Mouse (Mus musculus) testis, postnatal 14 days (tissue): ENCODE measurements around the gene Cemip.

ENCODE experiments used
- DNase-seq: peaks from one replicate; pipeline ENCODE4 v3.0.0; 2021; ENCODE audit warnings: low spot score

Cemip gene

GRCm38 (mm10) chr7:84096501-84096900 lies 10.2 kb upstream of the Cemip start:
- DNase-seq = no peak

- no peak for DNase-seq
Observed at GRCm38 (mm10) chr7:84090793-84091192, 4.5 kb upstream of the Cemip start.

GRCm38 (mm10) chr7:84089777-84090176 lies 3.5 kb upstream of the Cemip start:
- no peak for DNase-seq

- DNase-seq = peak; percentile 26
Observed at GRCm38 (mm10) chr7:84088971-84089370, 2.7 kb upstream of the Cemip start.

GRCm38 (mm10) chr7:84088191-84088590 lies 1.9 kb upstream of the Cemip start:
- no peak for DNase-seq

GRCm38 (mm10) chr7:84085049-84085945 lies 1.0 kb downstream of the Cemip start:
- peak; percentile 63 for DNase-seq

GRCm38 (mm10) chr7:84077257-84078013 lies 8.9 kb downstream of the Cemip start:
- no peak for DNase-seq

GRCm38 (mm10) chr7:84074266-84074665 lies 12.0 kb downstream of the Cemip start:
- DNase-seq = no peak

GRCm38 (mm10) chr7:84073856-84074255 lies 12.4 kb downstream of the Cemip start:
- DNase-seq = no peak

GRCm38 (mm10) chr7:84068931-84069330 lies 17.4 kb downstream of the Cemip start:
- DNase-seq = no peak

- DNase-seq = no peak
Observed at GRCm38 (mm10) chr7:84059799-84060198, 26.5 kb downstream of the Cemip start.

GRCm38 (mm10) chr7:84055961-84056629 lies 30.2 kb downstream of the Cemip start:
- no peak for DNase-seq

- DNase-seq = no peak
Observed at GRCm38 (mm10) chr7:84053856-84054255, 32.4 kb downstream of the Cemip start.

GRCm38 (mm10) chr7:84051423-84051822 lies 34.9 kb downstream of the Cemip start:
- no peak for DNase-seq

- DNase-seq = no peak
Observed at GRCm38 (mm10) chr7:84045546-84045945, 40.8 kb downstream of the Cemip start.

- no peak for DNase-seq
Observed at GRCm38 (mm10) chr7:84044581-84045290, 41.6 kb downstream of the Cemip start.

- no peak for DNase-seq
Observed at GRCm38 (mm10) chr7:84042726-84043125, 43.6 kb downstream of the Cemip start.

- DNase-seq = no peak
Observed at GRCm38 (mm10) chr7:84039856-84040522, 46.3 kb downstream of the Cemip start.

GRCm38 (mm10) chr7:84038642-84039041 lies 47.7 kb downstream of the Cemip start:
- DNase-seq = no peak

- DNase-seq = no peak
Observed at GRCm38 (mm10) chr7:84032831-84033230, 53.5 kb downstream of the Cemip start.

- DNase-seq = no peak
Observed at GRCm38 (mm10) chr7:84029120-84029771, 57.1 kb downstream of the Cemip start.
